Mouse (Mus musculus): ENCODE results near the gene Stx6. TPM values are rescaled to one million over a fixed set of nuclear protein-coding genes. Genes with fewer than 3 reads are reported as not detected.

Stx6 gene
- polyA plus RNA-seq, 1 experiment from 2014 or later: 57.1 TPM

GRCm38 (mm10) chr1:155222101-155222669, 63.7 kb downstream of the Stx6 start:
- 54% methylated on average over 11 of the region's 11 CpGs for WGBS
- no peak overlapping the region for H3K27ac ChIP-seq

GRCm38 (mm10) chr1:155223036-155223435, 64.5 kb downstream of the Stx6 start:
- ATAC-seq (replicated peaks; ENCODE audit: low FRiP score, low read depth): no peak
- Histone ChIP-seq H3K9me3 (replicated peaks; ENCODE audit: low read length) (no peaks in the 10 kb centered on the region), H3K4me1 (replicated peaks; ENCODE audit: insufficient read depth, low read length) (0 out of 2 replicates have a peak, but pooled peaks cover 11% of the 10 kb centered on the region), H3K4me3 (replicated peaks; ENCODE audit: low read depth, low read length) (no peak overlapping the region), H3K36me3 (ENCODE audit: insufficient read depth, low read length) (peaks cover 10% of the 10 kb centered on the region), H3K27me3 (ENCODE audit: insufficient read depth, low read length) (no peaks in the 10 kb centered on the region), H3K4me2 (ENCODE audit: low read length) (no peak overlapping the region), H3K27ac (no peak overlapping the region), H3K9ac (ENCODE audit: low read depth, low read length) (no peak overlapping the region)
- DNase-seq (ENCODE audit: low spot score): no peak
- 96% methylated on average over 6 of the region's 6 CpGs for WGBS
- TF ChIP-seq CTCF (IDR thresholded peaks at IDR 0.05; ENCODE audit: low read depth): no peak

More at GRCm38 (mm10) chr1:155222101-155222669, 63.7 kb downstream of the Stx6 start:
- Histone ChIP-seq H3K9me3 (replicated peaks; ENCODE audit: low read length) (no peaks in the 10 kb centered on the region), H3K27me3 (ENCODE audit: insufficient read depth, low read length) (no peaks in the 10 kb centered on the region), H3K4me1 (replicated peaks; ENCODE audit: insufficient read depth, low read length) (0 out of 2 replicates have a peak, but pooled peaks cover 11% of the 10 kb centered on the region), H3K4me3 (replicated peaks; ENCODE audit: low read depth, low read length) (no peak overlapping the region), H3K4me2 (ENCODE audit: low read length) (no peak overlapping the region), H3K36me3 (ENCODE audit: insufficient read depth, low read length) (peaks cover 15% of the 10 kb centered on the region), H3K9ac (ENCODE audit: low read depth, low read length) (no peak overlapping the region)
- no peak for DNase-seq (ENCODE audit: low spot score)
- no peak for ATAC-seq (replicated peaks; ENCODE audit: low FRiP score, low read depth)
- TF ChIP-seq CTCF (IDR thresholded peaks at IDR 0.05; ENCODE audit: low read depth): no peak

GRCm38 (mm10) chr1:155223849-155224554, 65.5 kb downstream of the Stx6 start:
- 24% methylated on average over 16 of the region's 16 CpGs for WGBS
- H3K4me2 ChIP-seq (ENCODE audit: low read length): peak overlapping the region; percentile 35; the same call in 1 of the 2 replicates
- no peaks in the 10 kb centered on the region for H3K9me3 ChIP-seq (replicated peaks; ENCODE audit: low read length)
- peak; percentile 87 for ATAC-seq (replicated peaks; ENCODE audit: low FRiP score, low read depth)
- peaks cover 12% of the 10 kb centered on the region; the same call in 1 of the 2 replicates for H3K4me1 ChIP-seq (replicated peaks; ENCODE audit: insufficient read depth, low read length)
- no peak overlapping the region for H3K27ac ChIP-seq
- H3K4me3 ChIP-seq (replicated peaks; ENCODE audit: low read depth, low read length): no peak overlapping the region
- DNase-seq (ENCODE audit: low spot score): peak; percentile 93
- H3K9ac ChIP-seq (ENCODE audit: low read depth, low read length): no peak overlapping the region
- H3K36me3 ChIP-seq (ENCODE audit: insufficient read depth, low read length): peaks cover 10% of the 10 kb centered on the region
- peak; percentile 97 for TF ChIP-seq CTCF (IDR thresholded peaks at IDR 0.05; ENCODE audit: low read depth)
- H3K27me3 ChIP-seq (ENCODE audit: insufficient read depth, low read length): no peaks in the 10 kb centered on the region

- ATAC-seq (replicated peaks; ENCODE audit: low FRiP score, low read depth) (peak; percentile 57; the same call in 1 of the 2 replicates), DNase-seq (ENCODE audit: low spot score) (no peak)
- Histone ChIP-seq H3K9me3 (replicated peaks; ENCODE audit: low read length) (no peaks in the 10 kb centered on the region), H3K4me1 (replicated peaks; ENCODE audit: insufficient read depth, low read length) (peaks cover 37% of the 10 kb centered on the region), H3K4me2 (ENCODE audit: low read length) (no peak overlapping the region), H3K36me3 (ENCODE audit: insufficient read depth, low read length) (peaks cover 10% of the 10 kb centered on the region), H3K27ac (peak overlapping the region; percentile 66), H3K9ac (ENCODE audit: low read depth, low read length) (no peak overlapping the region), H3K4me3 (replicated peaks; ENCODE audit: low read depth, low read length) (no peak overlapping the region), H3K27me3 (ENCODE audit: insufficient read depth, low read length) (no peaks in the 10 kb centered on the region)
- WGBS: 20% methylated on average over 14 of the region's 14 CpGs
- TF ChIP-seq CTCF (IDR thresholded peaks at IDR 0.05; ENCODE audit: low read depth): no peak
Measured at GRCm38 (mm10) chr1:155229464-155230411, 71.2 kb downstream of the Stx6 start.

GRCm38 (mm10) chr1:155232385-155232784, 73.9 kb downstream of the Stx6 start:
- H3K4me1 ChIP-seq (replicated peaks; ENCODE audit: insufficient read depth, low read length): peaks cover 44% of the 10 kb centered on the region
- ATAC-seq (replicated peaks; ENCODE audit: low FRiP score, low read depth) (no peak), DNase-seq (ENCODE audit: low spot score) (no peak)
- no peak overlapping the region for H3K4me3 ChIP-seq (replicated peaks; ENCODE audit: low read depth, low read length)
- no peaks in the 10 kb centered on the region for H3K36me3 ChIP-seq (ENCODE audit: insufficient read depth, low read length)
- WGBS: 54% methylated on average over 11 of the region's 12 CpGs
- H3K27ac ChIP-seq: peak overlapping the region; percentile 60
- H3K27me3 ChIP-seq (ENCODE audit: insufficient read depth, low read length): no peaks in the 10 kb centered on the region
- no peak for TF ChIP-seq CTCF (IDR thresholded peaks at IDR 0.05; ENCODE audit: low read depth)
- H3K9ac ChIP-seq (ENCODE audit: low read depth, low read length): no peak overlapping the region
- no peaks in the 10 kb centered on the region for H3K9me3 ChIP-seq (replicated peaks; ENCODE audit: low read length)
- no peak overlapping the region for H3K4me2 ChIP-seq (ENCODE audit: low read length)

- DNase-seq (ENCODE audit: low spot score) (no peak), ATAC-seq (replicated peaks; ENCODE audit: low FRiP score, low read depth) (no peak)
- H3K27me3 ChIP-seq (ENCODE audit: insufficient read depth, low read length): no peaks in the 10 kb centered on the region
- 41% methylated on average over 6 of the region's 6 CpGs for WGBS
- 0 out of 2 replicates have a peak, but pooled peaks cover under 1% of the 10 kb centered on the region for H3K36me3 ChIP-seq (ENCODE audit: insufficient read depth, low read length)
- peak overlapping the region; percentile 60 for H3K27ac ChIP-seq
- peaks cover 48% of the 10 kb centered on the region for H3K4me1 ChIP-seq (replicated peaks; ENCODE audit: insufficient read depth, low read length)
- H3K4me3 ChIP-seq (replicated peaks; ENCODE audit: low read depth, low read length): no peak overlapping the region
- no peak overlapping the region for H3K4me2 ChIP-seq (ENCODE audit: low read length)
- no peak overlapping the region for H3K9ac ChIP-seq (ENCODE audit: low read depth, low read length)
- TF ChIP-seq CTCF (IDR thresholded peaks at IDR 0.05; ENCODE audit: low read depth): no peak
- no peaks in the 10 kb centered on the region for H3K9me3 ChIP-seq (replicated peaks; ENCODE audit: low read length)
Measured at GRCm38 (mm10) chr1:155232786-155233185, 74.3 kb downstream of the Stx6 start.

Measured in kidney, postnatal 0 days (tissue).